Mouse (Mus musculus) right cerebral cortex, postnatal 36 days (tissue): ENCODE measurements around the gene Napsa.

Experiments used
- DNase-seq, 2 experiments: peaks; one replicate each; pipeline ENCODE4 v3.0.0; 2022; ENCODE audit warnings: low spot score in 2 of 2, mixed read lengths in 1 of 2

The Napsa gene

GRCm38 (mm10) chr7:44625241-44626067, 53.3 kb downstream of the Napsa start:
- no peak for DNase-seq

- DNase-seq = no peak
Observed at GRCm38 (mm10) chr7:44626068-44626385, 53.8 kb downstream of the Napsa start.

DNA sequence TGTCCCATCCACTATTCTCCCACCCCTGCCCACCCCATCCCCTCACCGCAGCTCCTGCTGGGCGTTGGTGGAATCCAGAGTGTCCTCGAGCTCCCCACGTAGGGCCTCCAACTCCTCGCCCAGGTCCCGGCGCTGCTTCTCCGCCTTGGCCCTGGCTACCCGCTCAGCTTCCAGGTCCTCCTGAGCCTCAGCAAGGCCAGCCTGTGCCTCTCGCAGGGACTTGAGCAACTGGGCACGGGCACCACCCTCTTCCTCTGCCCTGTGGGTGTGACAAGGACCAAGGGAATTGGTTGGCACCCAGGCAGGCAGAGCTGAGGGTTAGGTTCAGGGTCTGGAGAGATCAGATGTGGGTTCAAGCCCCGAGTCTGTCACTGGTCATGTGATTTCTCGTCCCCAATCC, 54.8 kb downstream of the Napsa start:
- DNase-seq = no peak

DNA sequence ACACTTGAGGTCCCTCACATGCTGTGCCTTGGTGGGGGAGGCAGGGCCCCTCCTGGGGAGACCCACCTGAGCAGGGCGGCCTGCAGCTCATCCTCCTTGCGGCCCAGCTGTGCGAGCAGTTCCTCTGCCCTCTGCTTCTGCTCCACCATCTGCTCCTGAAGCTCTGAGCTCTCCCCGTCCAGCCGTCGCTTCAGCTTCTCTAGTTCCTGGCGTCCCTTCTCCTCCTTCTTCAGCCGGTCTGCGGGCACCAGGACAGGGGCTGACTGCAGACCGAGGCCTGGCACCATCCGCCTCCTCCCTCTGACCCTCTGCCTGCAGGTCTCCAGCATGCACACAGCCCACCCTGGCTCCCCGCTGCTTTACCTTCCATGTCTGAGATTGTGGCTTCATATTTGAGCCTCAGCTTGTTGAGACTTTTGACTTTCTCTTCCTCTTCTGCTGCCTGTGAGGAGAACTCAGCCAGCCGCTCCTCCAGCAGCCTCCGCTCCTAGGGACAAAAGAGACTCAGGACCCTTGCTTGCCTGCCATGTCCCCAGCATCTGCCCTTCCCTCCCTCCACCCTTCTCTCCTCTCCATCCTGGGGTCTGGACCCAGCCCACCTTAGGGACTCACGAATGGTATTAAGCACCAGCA, 56.3 kb downstream of the Napsa start:
- DNase-seq = no peak

DNA sequence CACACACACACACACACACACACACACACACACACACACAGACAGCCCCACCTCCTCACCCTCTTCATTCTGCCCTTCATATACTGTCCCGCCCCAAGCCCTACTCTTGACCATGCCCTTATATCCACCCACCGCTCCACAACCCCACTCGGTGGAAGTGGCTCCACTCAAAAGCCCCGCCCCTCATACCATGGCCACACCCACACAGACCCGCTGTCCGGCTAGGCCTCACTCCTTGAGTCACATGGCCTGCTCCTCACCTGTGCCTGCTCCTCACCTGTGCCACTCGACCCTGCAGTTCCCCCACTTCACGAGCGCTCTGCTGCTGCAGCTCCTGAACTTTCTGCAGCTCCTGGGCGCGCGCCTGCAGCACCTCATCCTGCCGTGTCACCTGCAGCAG, 58.3 kb downstream of the Napsa start:
- DNase-seq = no peak

- no peak for DNase-seq
Observed at GRCm38 (mm10) chr7:44632676-44633075, 60.5 kb downstream of the Napsa start.

DNA sequence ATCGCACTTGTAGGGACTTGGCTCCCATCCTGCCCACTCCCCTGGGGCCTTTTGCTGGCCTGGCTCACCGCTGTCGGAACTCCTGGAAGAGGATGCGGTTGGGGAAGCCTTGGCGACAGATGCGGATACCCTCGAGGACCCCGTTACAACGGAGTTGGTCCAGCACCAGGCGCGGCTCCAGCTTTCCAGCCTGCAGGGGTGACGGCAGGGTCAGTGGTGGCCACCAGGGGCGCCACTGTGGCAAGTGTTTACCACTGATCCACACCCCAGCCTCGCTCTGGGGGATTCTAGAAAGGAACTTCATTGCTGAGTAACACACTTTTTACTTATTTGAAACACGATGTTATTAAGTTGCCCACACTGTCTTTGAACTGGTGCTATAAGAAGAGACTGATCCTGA, 61.2 kb downstream of the Napsa start:
- no peak for DNase-seq
